Mouse (Mus musculus) layer of hippocampus, adult 8-10 months (tissue): ENCODE measurements around the gene Gm11562. TPM values are rescaled to one million over a fixed set of nuclear protein-coding genes. Genes with fewer than 3 reads are reported as not detected.

Experiments used
- DNase-seq, 2 experiments: peaks; one replicate each; pipeline ENCODE4 v3.0.0; 2022; ENCODE audit warnings: low spot score in 2 of 2
- total RNA-seq, 4 experiments: library from RNA; stranded (reverse); gene quantifications; 2 replicates each; pipeline ENCODE4 v1.2.4; 2022

The Gm11562 gene
- total RNA-seq, 4 experiments from 2014 or later: not detected

GRCm38 (mm10) chr11:99585096-99585495 lies 35.1 kb downstream of the Gm11562 start:
- peak; percentile 35 to 53 for DNase-seq

- DNase-seq: no peak
Measured at GRCm38 (mm10) chr11:99583245-99583704, 37.0 kb downstream of the Gm11562 start, which contains the start of gene Krtap1-4. Gene Krtap1-4, minus strand, starts transcription at chr11:99583654.

GRCm38 (mm10) chr11:99581564-99581963 lies 38.7 kb downstream of the Gm11562 start:
- DNase-seq: no peak

DNA sequence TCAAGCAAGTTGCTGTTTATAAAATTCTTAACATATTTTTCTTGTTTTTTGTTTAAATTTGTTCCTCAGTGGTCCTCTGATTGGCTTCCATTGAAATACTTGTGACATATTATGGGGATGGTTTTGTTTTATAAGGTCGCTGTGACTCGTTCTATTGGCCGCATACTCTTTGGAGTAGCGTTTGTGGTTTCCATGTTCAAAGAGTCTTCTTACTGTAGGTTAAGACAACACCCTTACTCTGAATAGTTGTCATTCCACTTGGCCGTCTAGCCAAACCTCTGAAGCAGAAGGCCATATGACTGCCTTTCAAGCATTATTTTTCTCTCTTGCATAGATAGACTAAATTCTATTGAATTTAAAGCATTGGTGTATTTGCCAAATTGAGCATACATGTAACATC lies 39.2 kb downstream of the Gm11562 start:
- DNase-seq: no peak

- DNase-seq: no peak
Measured at GRCm38 (mm10) chr11:99580636-99581035, 39.6 kb downstream of the Gm11562 start, which contains the start of gene Krtap1-5. Gene Krtap1-5, minus strand, starts transcription at chr11:99581016.

GRCm38 (mm10) chr11:99574106-99574505 lies 46.1 kb downstream of the Gm11562 start:
- DNase-seq: peak; percentile 24 to 65

- no peak for DNase-seq
Measured at GRCm38 (mm10) chr11:99573164-99573563, 47.1 kb downstream of the Gm11562 start.

Other genes starting within 250 kb of the Gm11562 start
- gene Krt28, start 245.5 kb downstream of the Gm11562 start, total RNA-seq: under 1 TPM in 2 of 4 experiments, not detected in 2; 0.38 to 0.52 TPM
- gene Krt10, start 231.1 kb downstream of the Gm11562 start, total RNA-seq: 10 to 100 TPM; 10.4 to 12.6 (median 11.0) TPM
- 1 to 10 TPM in 3 of 4 experiments, under 1 TPM in 1; 0.85 to 1.7 (median 1.5) TPM for gene Krt12, start 198.2 kb downstream of the Gm11562 start, total RNA-seq
- gene Krt20, start 182.3 kb downstream of the Gm11562 start, total RNA-seq: not detected
- not detected for gene Krt23, start 127.3 kb downstream of the Gm11562 start, total RNA-seq
- not detected for gene Krt39, start 99.1 kb downstream of the Gm11562 start, total RNA-seq
- not detected for gene Krt40, start 77.3 kb downstream of the Gm11562 start, total RNA-seq
- not detected for gene Krtap3-3, start 69.6 kb downstream of the Gm11562 start, total RNA-seq
- gene Krtap3-2, start 63.6 kb downstream of the Gm11562 start, total RNA-seq: not detected
- gene Gm11939, start 61.0 kb downstream of the Gm11562 start, total RNA-seq: not detected
- not detected for gene Krtap3-1, start 53.8 kb downstream of the Gm11562 start, total RNA-seq
- not detected for gene Krtap1-5, start 39.4 kb downstream of the Gm11562 start, total RNA-seq
- gene Krtap1-4, start 36.8 kb downstream of the Gm11562 start, total RNA-seq: not detected
- not detected for gene Krtap1-3, start 29.1 kb downstream of the Gm11562 start, total RNA-seq
- not detected for gene Krtap9-3, start 22.3 kb downstream of the Gm11562 start, total RNA-seq
- not detected for gene Gm11938, start 17.1 kb downstream of the Gm11562 start, total RNA-seq
- not detected for gene Gm11937, start 10.2 kb downstream of the Gm11562 start, total RNA-seq
- gene Krtap2-4, start 5.6 kb downstream of the Gm11562 start, total RNA-seq: not detected
- gene Krtap4-1, start 7.8 kb upstream of the Gm11562 start, total RNA-seq: not detected
- gene Krtap4-2, start 14.6 kb upstream of the Gm11562 start, total RNA-seq: not detected
- gene Krtap4-7, start 23.7 kb upstream of the Gm11562 start, total RNA-seq: not detected
- not detected for gene Gm11555, start 29.8 kb upstream of the Gm11562 start, total RNA-seq
- gene Gm11563, start 38.5 kb upstream of the Gm11562 start, total RNA-seq: not detected
- not detected for gene Krtap4-6, start 45.5 kb upstream of the Gm11562 start, total RNA-seq
- not detected for gene Gm14190, start 70.3 kb upstream of the Gm11562 start, total RNA-seq
- gene Gm14180, start 113.9 kb upstream of the Gm11562 start, total RNA-seq: not detected
- not detected for gene Gm11595, start 152.5 kb upstream of the Gm11562 start, total RNA-seq
- not detected for gene Krtap4-8, start 160.3 kb upstream of the Gm11562 start, total RNA-seq
- gene Krtap4-9, start 164.8 kb upstream of the Gm11562 start, total RNA-seq: not detected
- gene Gm11596, start 173.0 kb upstream of the Gm11562 start, total RNA-seq: not detected
- not detected for gene Gm11569, start 178.5 kb upstream of the Gm11562 start, total RNA-seq
- not detected for gene Gm11554, start 184.0 kb upstream of the Gm11562 start, total RNA-seq
- not detected for gene Krtap4-13, start 189.5 kb upstream of the Gm11562 start, total RNA-seq
- gene Gm11564, start 195.2 kb upstream of the Gm11562 start, total RNA-seq: not detected
- not detected for gene 2300003K06Rik, start 217.6 kb upstream of the Gm11562 start, total RNA-seq
- not detected for gene Krtap4-16, start 231.2 kb upstream of the Gm11562 start, total RNA-seq
- gene Gm11568, start 237.5 kb upstream of the Gm11562 start, total RNA-seq: not detected
- not detected for gene Gm11559, start 244.0 kb upstream of the Gm11562 start, total RNA-seq